Mouse (Mus musculus): ENCODE results near the gene Serpinc1.
"Not testable (repeated sequence)": the region's sequence is repeated elsewhere in the genome, so short reads cannot be mapped to it uniquely, and the experiment has no call there.

Gene Serpinc1

DNA sequence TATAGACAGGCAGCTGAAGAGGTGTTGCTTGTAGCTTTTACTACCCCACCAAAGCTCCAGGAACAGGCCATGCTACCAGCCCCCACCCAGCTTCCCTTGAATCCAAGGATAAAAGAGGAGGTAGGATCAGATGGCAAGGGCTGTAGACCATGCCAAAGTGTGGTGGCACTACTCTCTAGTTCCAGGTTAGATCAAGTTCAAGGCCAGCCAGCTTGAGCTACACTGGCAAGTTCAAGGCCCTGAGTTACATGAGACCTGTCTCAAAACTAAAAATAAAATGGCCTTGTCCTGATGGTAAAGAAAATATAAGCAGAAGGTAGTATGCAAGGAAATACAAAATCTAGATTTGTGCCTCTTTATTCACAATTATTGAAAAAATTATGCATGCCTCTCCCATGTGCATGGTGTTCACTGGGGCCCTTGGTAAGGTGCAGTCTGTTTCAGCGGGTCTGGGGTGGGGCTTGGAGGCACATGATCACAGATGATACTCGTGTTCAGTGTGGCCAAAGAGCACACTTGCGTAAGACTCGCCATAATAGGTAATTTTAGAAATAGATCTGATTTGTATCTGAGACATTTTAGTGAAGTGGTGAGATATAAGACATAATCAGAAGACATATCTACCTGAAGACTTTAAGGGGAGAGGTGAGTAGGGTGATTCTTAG lies at the start of gene Serpinc1:
Gene Serpinc1, plus strand, starts transcription at position 515 of the 665 bp plus-strand sequence.
- DNase-seq (ENCODE audit: extremely low spot score, low spot score) = no peak

DNA sequence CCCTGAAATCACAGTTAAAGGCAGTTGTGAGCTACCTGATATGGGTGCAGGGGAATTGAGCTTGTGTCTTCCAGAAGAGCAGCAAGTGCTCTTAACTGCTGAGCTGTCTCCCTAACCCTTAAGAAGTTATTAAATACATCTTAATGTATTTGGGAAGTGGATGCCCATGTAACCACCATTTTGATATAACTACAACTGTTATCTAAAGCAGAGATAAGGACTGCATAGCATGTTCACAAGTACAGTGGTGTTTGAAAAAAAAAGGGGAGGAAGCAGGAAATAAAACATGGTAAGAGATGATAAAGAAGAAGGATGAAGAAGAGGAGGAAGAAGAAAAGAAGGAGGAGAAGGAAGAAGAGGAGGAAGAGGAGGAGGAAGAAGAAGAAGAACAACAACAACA lies 47.1 kb upstream of the Serpinc1 start:
- DNase-seq (ENCODE audit: extremely low spot score, low spot score) = no peak

DNA sequence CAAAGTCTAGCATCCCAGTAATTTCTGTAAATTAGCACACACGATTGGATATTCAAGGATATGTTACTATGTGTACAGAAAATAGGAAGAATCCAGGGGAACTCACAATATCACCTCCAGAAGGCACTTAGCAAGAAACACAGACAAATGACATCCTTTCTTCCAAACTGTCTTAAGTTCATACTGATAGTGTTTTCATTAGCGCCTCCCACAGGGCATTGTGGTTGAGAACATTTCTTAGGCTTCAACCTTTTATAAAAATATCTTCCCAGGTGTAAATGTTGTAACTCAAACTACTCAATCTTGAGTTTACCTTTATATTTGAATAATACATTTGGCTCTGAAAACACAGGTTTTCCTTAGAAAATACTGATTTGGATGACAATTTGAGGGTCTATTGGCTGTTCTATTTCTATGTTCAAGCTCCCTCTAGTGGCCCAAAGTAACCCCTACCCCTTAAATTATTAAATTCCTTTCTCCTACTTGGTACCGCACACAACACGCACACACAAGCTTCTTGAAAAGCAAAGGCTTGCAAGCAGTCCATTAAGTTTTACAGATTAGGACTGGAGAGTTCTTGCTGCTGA lies 44.4 kb upstream of the Serpinc1 start:
- no peak for DNase-seq (ENCODE audit: extremely low spot score, low spot score)

GRCm38 (mm10) chr1:160935551-160935950 lies 42.8 kb upstream of the Serpinc1 start:
- DNase-seq (ENCODE audit: extremely low spot score, low spot score) = no peak

- no peak for DNase-seq (ENCODE audit: extremely low spot score, low spot score)
Observed at GRCm38 (mm10) chr1:160963199-160963598, 15.2 kb upstream of the Serpinc1 start.

DNA sequence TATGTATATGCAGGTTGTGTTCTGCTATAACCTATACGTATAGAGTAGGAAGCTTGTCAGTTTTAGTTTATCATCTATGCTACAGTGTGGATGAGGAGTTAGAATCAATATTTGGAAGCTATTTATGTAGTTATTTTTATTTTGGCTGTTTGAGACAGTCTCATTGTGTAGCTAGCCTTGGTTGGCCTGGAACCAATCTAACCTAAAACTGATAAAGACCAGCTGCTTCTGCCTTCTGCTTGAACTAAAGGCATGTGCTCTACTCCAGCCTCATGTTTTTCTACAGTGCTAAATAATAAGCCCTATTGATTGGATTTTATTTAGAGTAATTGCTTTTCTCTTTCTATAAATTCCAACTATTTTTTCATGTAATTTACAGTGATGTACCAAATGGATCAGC lies 11.1 kb upstream of the Serpinc1 start:
- no peak for DNase-seq (ENCODE audit: extremely low spot score, low spot score)

DNA sequence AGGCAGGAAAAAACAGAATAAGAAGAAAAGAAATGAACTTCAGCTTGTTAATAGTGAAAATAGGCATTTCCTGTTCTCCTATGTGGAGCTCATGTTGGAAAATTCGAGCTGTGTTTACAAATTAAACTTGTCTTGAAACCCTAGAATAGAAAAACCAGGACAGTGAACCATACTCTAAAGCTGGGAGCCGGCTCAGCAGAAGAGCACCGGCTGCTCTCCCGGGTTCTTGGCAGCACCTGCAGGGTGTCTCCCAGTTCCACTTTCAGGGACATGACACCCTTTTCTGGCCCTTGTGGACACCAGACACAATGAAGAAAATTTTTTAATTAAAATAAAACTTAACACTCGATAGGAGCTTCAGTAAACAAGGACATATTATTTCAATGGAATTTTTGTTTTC lies 9.7 kb upstream of the Serpinc1 start:
- DNase-seq (ENCODE audit: extremely low spot score, low spot score) = no peak

GRCm38 (mm10) chr1:160980021-160980420 lies 1.6 kb downstream of the Serpinc1 start:
- no peak for DNase-seq (ENCODE audit: extremely low spot score, low spot score)

DNA sequence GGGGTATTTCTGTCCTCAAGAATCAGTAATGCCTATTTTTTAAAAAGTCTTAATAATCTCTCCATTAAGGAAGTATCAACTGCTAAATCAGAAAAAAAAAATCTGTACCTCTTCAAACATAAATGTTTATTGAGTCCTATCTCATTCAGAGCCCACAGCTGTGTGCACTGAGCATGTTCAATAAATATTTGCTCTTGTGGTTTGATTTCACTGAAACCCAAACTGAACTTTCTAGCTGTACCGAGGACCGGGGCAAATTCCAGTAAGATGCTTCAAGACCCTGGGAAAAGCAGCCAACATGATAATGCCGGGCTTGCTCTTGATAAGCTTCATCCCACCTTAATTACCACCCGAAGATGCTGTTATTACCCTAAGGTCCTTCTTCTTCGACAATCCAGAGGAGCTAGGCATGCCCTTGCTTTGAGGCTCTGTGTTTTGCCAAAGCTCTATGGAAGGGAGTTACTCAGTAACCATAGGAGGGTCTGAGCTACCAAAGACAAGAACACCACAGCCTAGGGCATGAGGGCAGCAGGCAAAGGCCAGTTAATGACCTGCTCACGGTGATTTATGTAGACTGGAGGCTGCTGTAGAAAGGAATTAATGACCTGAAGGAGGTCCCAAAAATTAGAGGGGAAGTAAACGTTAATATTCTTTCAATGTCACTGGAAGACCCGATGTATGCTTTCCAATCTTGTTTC lies 2.3 kb downstream of the Serpinc1 start:
- no peak for DNase-seq (ENCODE audit: extremely low spot score, low spot score)

DNA sequence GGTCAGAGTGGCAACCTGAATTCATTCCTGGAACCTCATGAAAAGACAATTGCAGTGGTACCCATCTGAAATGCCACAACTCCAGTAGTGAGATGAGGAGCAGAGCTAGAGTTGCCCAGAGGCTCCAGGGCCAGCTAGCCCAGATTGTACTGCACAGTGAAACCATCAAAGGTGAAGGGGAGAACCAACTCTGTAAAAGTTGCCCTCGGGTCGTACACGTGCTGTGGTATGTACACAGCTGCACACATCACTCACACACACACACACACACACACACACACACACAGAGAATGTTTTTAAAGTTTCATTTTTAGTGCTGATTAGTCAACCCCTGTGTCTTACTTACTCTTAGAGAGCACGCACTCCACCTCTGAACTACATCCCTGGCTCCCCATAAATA lies 3.0 kb downstream of the Serpinc1 start:
- no peak for DNase-seq (ENCODE audit: extremely low spot score, low spot score)

DNA sequence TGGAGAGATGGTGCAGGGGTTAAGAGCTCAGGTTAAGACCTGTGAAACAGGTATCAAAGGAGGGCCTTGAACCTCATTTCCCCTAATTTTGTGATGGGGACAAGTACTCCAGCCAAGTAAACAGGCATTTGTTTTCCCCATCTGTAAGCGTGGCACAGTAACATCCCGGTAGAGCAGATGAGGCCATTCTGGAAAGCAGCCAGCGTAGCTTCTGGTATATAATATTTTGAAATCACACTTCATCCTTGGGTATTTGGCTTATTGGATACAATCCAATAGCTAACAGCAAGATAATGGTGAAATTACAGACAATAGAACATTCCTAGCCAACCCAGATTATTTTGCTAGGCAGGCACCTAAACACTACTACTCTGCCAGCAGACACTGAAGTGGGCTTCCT lies 4.5 kb downstream of the Serpinc1 start:
- no peak for DNase-seq (ENCODE audit: extremely low spot score, low spot score)

GRCm38 (mm10) chr1:160984731-160985130 lies 6.3 kb downstream of the Serpinc1 start:
- not testable (repeated sequence) for DNase-seq (ENCODE audit: extremely low spot score, low spot score)

GRCm38 (mm10) chr1:160985477-160985876 lies 7.1 kb downstream of the Serpinc1 start:
- no peak for DNase-seq (ENCODE audit: extremely low spot score, low spot score)

DNA sequence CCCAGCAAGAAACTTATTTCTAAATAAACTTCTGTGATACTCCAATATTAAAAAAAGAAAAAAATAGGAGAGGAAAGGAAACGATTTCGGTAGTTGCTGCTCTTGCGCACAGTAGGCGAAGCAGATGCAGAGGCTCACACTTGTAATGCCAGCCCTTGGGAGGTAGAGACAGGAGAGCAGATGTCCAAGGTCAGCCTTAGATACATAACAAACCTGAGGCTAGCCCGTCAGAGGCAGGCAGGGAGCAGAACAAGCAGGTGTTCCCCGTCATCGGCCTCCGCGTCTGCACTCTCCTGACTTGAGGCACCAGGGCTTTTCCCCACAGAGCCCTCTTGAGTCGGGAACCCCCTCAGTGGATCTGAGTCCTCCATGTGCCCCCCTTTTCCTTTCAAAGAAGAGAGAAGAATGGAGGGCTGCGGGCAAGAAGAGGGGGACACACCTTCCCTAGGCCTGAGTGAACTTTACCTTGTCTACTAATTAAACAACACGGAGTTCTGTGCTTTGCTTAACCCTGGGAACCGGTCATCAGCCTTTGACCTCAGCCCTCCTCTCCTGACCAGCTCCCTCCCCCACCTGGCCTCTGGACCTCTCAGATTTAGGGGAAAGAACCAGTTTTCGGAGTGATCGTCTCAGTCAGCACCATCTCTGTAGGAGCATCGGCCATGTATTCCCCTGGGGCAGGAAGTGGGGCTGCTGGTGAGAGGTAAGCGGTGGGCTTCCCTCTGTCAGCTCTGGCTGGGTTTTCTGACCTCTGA lies 8.7 kb downstream of the Serpinc1 start:
- no peak for DNase-seq (ENCODE audit: extremely low spot score, low spot score)

- DNase-seq (ENCODE audit: extremely low spot score, low spot score) = no peak
Observed at GRCm38 (mm10) chr1:160989395-160989794, 11.0 kb downstream of the Serpinc1 start.

- no peak for DNase-seq (ENCODE audit: extremely low spot score, low spot score)
Observed at GRCm38 (mm10) chr1:160993851-160994250, 15.5 kb downstream of the Serpinc1 start.

DNA sequence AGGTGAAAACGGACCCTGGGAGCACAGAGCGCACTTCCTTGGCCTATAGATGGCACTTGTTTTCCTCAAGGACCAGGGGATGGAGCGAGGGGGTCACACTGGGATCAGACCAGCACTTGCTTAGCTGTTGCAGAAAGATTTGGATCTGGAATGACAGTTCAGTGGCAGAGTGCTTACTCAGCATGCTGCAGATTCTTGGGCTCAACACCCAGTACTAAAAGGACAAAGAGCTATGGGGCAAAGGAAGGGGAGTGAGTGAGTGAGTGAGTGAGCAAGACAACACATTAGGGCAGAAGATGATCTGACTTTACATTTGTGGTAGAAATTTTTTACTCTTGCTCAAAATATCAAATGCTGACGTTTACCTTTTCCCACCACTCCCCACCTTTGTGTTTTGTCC lies 26.6 kb downstream of the Serpinc1 start:
- no peak for DNase-seq (ENCODE audit: extremely low spot score, low spot score)

DNA sequence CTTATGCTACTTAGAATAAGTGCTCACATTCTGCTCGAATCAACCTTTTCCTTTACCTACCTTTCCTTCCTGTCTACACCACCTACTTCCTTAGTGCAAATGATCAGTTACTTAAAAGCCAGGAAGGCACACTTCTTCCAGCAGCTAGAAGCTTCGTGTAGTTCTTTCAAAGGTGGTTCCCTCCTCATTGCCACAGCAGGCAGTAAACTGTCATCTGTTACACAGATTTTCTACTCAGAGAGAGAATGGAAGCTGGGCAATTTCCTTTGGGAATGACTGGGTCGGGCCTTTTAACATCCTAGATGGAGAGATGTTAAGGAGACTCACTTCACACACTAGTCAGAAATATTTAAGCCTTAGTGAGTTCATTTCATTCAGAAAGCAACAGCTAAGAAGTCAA lies 27.1 kb downstream of the Serpinc1 start:
- DNase-seq (ENCODE audit: extremely low spot score, low spot score) = no peak

DNA sequence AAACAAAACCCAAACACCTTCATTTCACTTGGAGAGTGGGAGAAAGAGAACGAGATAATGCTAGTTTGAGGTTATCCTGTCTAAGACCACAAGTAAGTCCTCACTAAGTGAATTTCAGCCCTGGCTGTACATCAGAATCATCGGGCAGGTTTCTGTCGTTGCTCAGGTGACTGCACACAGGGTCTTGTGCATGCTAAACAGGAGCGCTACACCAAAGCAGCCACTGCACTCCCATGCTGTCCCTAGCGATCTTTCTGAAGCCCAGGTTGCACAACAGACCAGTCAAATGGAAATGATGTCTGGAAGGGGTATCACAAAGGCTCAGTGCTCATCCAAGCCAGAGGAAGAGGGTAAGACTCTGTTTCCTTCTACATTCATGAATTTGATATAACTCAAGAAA lies 28.1 kb downstream of the Serpinc1 start:
- DNase-seq (ENCODE audit: extremely low spot score, low spot score) = no peak

DNA sequence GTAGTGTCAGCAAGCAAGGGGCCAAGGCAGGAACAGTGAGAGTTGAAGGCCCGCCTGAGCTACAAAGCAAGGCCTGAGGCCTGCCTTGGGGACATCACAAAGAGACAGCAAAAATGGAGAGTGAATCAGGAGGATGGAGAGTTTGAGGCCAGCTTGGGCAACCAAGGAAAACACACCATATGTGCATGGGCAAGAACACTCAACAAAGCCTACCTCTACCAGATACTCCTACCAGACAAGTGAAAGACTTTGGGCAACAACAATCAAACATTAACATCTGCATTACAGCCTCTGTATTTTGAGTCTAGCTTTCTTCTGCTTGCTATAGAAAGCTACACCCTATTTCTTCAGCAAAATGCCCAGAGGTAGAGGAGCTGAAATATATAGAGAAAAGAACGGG lies 29.7 kb downstream of the Serpinc1 start:
- no peak for DNase-seq (ENCODE audit: extremely low spot score, low spot score)

- DNase-seq (ENCODE audit: extremely low spot score, low spot score) = no peak
Observed at GRCm38 (mm10) chr1:161010436-161010835, 32.1 kb downstream of the Serpinc1 start.

GRCm38 (mm10) chr1:161016378-161016777 lies 38.0 kb downstream of the Serpinc1 start:
- DNase-seq (ENCODE audit: extremely low spot score, low spot score) = no peak

All from neural tube, embryonic 10.5 days (tissue).